Mouse (Mus musculus) liver, embryonic 15.5 days (tissue): ENCODE data around the gene Sh3bp5. TPM values are rescaled to one million over a fixed set of nuclear protein-coding genes. Genes with fewer than 3 reads are reported as not detected.

Source experiments
- ATAC-seq: fragments of 200-750 bp; cut with Nextera tagmentation; 2 replicates; pipeline ENCODE4 v1.8.0; 2017; ENCODE audit warnings: moderate number of reproducible peaks, mild to moderate bottlenecking, moderate library complexity; ENCODE audit not compliant: insufficient read depth
- H3K27ac ChIP-seq: fragments of 300-500 bp; sonication (generic); replicated peaks from 2 replicates; pipeline ENCODE4 v1.5.1; 2015; ENCODE audit warnings: mild to moderate bottlenecking, inconsistent platforms
- H3K27me3 ChIP-seq: fragments of 300-500 bp; sonication (generic); 2 replicates; pipeline ENCODE4 v1.6.1; 2015; ENCODE audit warnings: mild to moderate bottlenecking, inconsistent platforms
- H3K36me3 ChIP-seq: fragments of 300-500 bp; sonication (generic); replicated peaks from 2 replicates; pipeline ENCODE4 v1.6.1; 2015; ENCODE audit warnings: moderate library complexity, mild to moderate bottlenecking, inconsistent platforms
- H3K4me1 ChIP-seq: fragments of 300-500 bp; sonication (generic); replicated peaks from 2 replicates; pipeline ENCODE4 v1.6.1; 2015; ENCODE audit warnings: inconsistent platforms
- H3K4me2 ChIP-seq: fragments of 300-500 bp; sonication (generic); 2 replicates; pipeline ENCODE4 v1.6.1; 2015; ENCODE audit warnings: moderate library complexity, mild to moderate bottlenecking, inconsistent platforms
- H3K4me3 ChIP-seq: fragments of 300-500 bp; sonication (generic); replicated peaks from 2 replicates; pipeline ENCODE4 v1.5.1; 2015; ENCODE audit warnings: mild to moderate bottlenecking, inconsistent platforms
- H3K9ac ChIP-seq: fragments of 300-500 bp; sonication (generic); 2 replicates; pipeline ENCODE4 v1.6.1; 2015; ENCODE audit warnings: moderate library complexity, mild to moderate bottlenecking, inconsistent platforms
- H3K9me3 ChIP-seq: fragments of 300-500 bp; sonication (generic); replicated peaks from 2 replicates; pipeline ENCODE4 v1.6.1; 2016; ENCODE audit warnings: inconsistent platforms
- WGBS: fragments of 180-500 bp; shearing (Covaris S2); methylation state at CpG from one replicate; pipeline ENCODE4 v1.1.7; 2015; ENCODE audit warnings: mixed read lengths; ENCODE audit not compliant: insufficient replicate concordance; 5-methylcytosine and 5-hydroxymethylcytosine counted together
- polyA plus RNA-seq: library from polyadenylated mRNA; unstranded; fragments of >200 nt; fragmentation: Nextera tagmentation; extraction: Ambion mirVana; gene quantifications from 2 replicates; pipeline ENCODE4 v1.2.1, GENCODE M21; 2015

Sh3bp5 gene
- polyA plus RNA-seq, 1 experiment from 2014 or later, result 16.9 TPM

GRCm38 (mm10) chr14:31432424-31432823 lies 3.5 kb downstream of the Sh3bp5 start:
- H3K4me1 ChIP-seq, result peaks cover 66% of the 10 kb centered on the region
- H3K9me3 ChIP-seq, result no peaks in the 10 kb centered on the region
- H3K4me2 ChIP-seq, result peak overlapping the region; percentile 77
- H3K4me3 ChIP-seq, result peak overlapping the region; percentile 29
- peak overlapping the region; percentile 65 for H3K27ac ChIP-seq
- H3K9ac ChIP-seq, result no peak overlapping the region
- H3K36me3 ChIP-seq, result no peaks in the 10 kb centered on the region; the same call in 1 of the 2 replicates
- no peak for ATAC-seq
- peaks cover 45% of the 10 kb centered on the region for H3K27me3 ChIP-seq
- WGBS, result 13% methylated on average over 4 of the region's 4 CpGs

DNA sequence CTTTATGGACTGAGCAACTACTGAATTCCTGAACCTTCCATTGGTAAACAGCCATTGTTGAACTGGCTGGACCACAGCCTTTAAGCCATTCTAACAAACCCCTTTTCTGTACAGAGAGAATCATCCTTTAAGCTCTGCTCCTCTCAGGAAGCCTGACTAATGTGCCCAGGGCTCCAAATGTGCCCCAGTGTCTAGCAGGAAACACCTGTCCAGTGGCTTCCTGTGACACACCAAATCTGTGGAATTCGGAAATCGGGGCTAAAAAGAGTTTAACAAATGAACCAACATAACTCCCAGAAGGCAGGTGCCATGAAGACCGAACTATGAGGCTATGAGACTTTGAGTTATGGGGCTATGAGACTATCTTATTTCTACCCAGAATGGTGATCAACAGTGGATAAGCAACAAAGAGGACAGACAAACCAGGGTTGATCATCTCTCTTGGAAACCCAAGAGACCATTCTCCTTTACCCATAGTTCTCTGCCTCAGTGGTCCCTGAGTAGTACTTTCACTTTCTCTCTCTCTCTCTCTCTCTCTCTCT lies 4.0 kb downstream of the Sh3bp5 start:
- Histone ChIP-seq H3K4me2 (peak overlapping the region; percentile 77), H3K9ac (no peak overlapping the region), H3K9me3 (no peaks in the 10 kb centered on the region), H3K36me3 (peaks cover 2% of the 10 kb centered on the region), H3K27me3 (peaks cover 39% of the 10 kb centered on the region), H3K4me3 (peak overlapping the region; percentile 29), H3K4me1 (peaks cover 61% of the 10 kb centered on the region), H3K27ac (0 out of 2 replicates have a peak overlapping the region, but pooled peaks have one; percentile 65)
- no peak for ATAC-seq
- 11% methylated on average over 3 of the region's 3 CpGs for WGBS

DNA sequence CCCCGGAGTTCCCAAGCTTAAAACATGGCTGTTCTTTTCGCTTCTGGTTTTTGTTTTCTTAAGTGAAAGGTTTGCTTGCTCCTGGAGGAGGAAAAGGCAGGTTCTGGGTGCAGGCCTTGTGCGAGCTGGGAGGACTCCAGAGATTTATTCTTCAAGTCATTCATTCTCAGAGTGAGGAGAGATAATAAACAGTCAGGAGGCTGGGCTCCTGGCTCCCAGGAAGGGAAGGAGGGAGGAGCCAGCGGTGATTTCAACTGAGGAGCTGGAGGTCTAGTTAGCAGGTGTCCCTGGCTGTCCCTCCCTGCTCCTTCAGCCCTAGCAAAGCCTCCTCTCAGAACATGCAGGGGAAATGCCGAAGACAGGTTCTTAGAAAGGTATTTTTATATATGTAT lies 6.9 kb downstream of the Sh3bp5 start:
- Histone ChIP-seq H3K4me1 (peaks cover 45% of the 10 kb centered on the region), H3K27ac (peak overlapping the region; percentile 48), H3K4me2 (no peak overlapping the region), H3K9ac (no peak overlapping the region), H3K27me3 (peaks cover 10% of the 10 kb centered on the region; the same call in 1 of the 2 replicates), H3K4me3 (no peak overlapping the region), H3K36me3 (peaks cover 18% of the 10 kb centered on the region), H3K9me3 (no peaks in the 10 kb centered on the region)
- ATAC-seq, result no peak
- WGBS, result 57% methylated on average over 5 of the region's 5 CpGs

- no peaks in the 10 kb centered on the region for H3K9me3 ChIP-seq
- WGBS, result 57% methylated on average over 15 of the region's 15 CpGs
- peaks cover 18% of the 10 kb centered on the region for H3K36me3 ChIP-seq
- H3K4me2 ChIP-seq, result no peak overlapping the region
- H3K27me3 ChIP-seq, result 0 out of 2 replicates have a peak, but pooled peaks cover 5% of the 10 kb centered on the region
- H3K27ac ChIP-seq, result peak overlapping the region; percentile 48
- H3K9ac ChIP-seq, result no peak overlapping the region
- peaks cover 48% of the 10 kb centered on the region for H3K4me1 ChIP-seq
- no peak overlapping the region for H3K4me3 ChIP-seq
- ATAC-seq, result peak; percentile 66
Observed at GRCm38 (mm10) chr14:31428211-31429003, 7.5 kb downstream of the Sh3bp5 start.

GRCm38 (mm10) chr14:31422961-31423791 lies 12.7 kb downstream of the Sh3bp5 start:
- H3K4me1 ChIP-seq, result peaks cover 55% of the 10 kb centered on the region
- H3K27ac ChIP-seq, result peak overlapping the region; percentile 76
- H3K27me3 ChIP-seq, result no peaks in the 10 kb centered on the region
- no peak overlapping the region for H3K4me3 ChIP-seq
- WGBS, result 36% methylated on average over 11 of the region's 11 CpGs
- peaks cover 21% of the 10 kb centered on the region for H3K36me3 ChIP-seq
- ATAC-seq, result peak; percentile 26
- no peak overlapping the region for H3K4me2 ChIP-seq
- no peak overlapping the region for H3K9ac ChIP-seq
- H3K9me3 ChIP-seq, result no peaks in the 10 kb centered on the region

GRCm38 (mm10) chr14:31422395-31422794 lies 13.5 kb downstream of the Sh3bp5 start:
- Histone ChIP-seq H3K9me3 (no peaks in the 10 kb centered on the region), H3K4me3 (no peak overlapping the region)

DNA sequence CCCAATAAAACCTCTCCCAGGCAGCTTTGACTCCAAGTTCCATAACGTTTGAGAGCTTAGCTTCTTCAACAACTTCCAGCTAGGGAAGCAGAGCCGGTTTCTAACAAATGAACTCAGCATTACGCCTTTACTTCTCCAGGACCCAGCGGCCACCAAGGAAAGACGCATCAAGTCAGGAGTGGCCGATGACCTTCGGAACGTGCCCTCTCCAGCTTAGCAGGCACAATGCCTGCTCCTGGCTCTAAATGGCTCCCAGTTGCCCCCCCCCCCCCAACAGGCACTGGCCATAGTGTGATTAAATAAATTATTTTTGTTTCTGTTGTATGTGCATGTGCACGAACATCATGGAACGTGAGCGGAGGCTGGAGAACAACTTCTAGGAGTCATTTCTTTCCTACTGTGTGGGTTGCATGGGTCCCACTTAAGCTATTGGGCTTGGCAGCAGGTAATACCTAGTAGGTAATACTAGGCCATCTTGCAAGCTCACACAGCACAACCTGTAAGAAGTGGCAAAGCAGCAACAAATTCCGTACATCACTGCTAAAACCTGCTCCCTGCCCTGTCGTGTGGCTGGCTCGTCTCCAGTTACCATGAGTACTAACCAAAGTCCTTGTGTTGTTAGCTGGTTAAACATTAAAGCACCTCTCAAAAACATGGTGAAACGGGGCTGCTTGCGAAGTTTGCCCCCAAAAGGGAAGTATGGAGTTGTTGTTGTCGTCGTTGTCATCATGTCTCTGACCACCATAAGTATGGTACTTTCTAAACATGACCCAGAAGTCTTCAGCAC lies 14.2 kb downstream of the Sh3bp5 start:
- peak; percentile 28; the same call in 1 of the 2 replicates for ATAC-seq
- H3K27ac ChIP-seq, result peak overlapping the region; percentile 76
- 0 out of 2 replicates have a peak overlapping the region, but pooled peaks have one; percentile 0 for H3K4me2 ChIP-seq
- 67% methylated on average over 18 of the region's 18 CpGs for WGBS
- no peaks in the 10 kb centered on the region for H3K9me3 ChIP-seq
- H3K36me3 ChIP-seq, result peaks cover 17% of the 10 kb centered on the region
- peaks cover 66% of the 10 kb centered on the region for H3K4me1 ChIP-seq
- H3K9ac ChIP-seq, result no peak overlapping the region
- no peaks in the 10 kb centered on the region for H3K27me3 ChIP-seq
- no peak overlapping the region for H3K4me3 ChIP-seq

More at GRCm38 (mm10) chr14:31422395-31422794, 13.5 kb downstream of the Sh3bp5 start:
- Histone ChIP-seq H3K36me3 (peaks cover 21% of the 10 kb centered on the region), H3K4me1 (peaks cover 61% of the 10 kb centered on the region), H3K27me3 (no peaks in the 10 kb centered on the region), H3K27ac (peak overlapping the region; percentile 76), H3K4me2 (no peak overlapping the region), H3K9ac (no peak overlapping the region)
- no peak for ATAC-seq
- WGBS, result 66% methylated on average over 5 of the region's 5 CpGs

- Histone ChIP-seq H3K9ac (no peak overlapping the region), H3K9me3 (no peaks in the 10 kb centered on the region), H3K4me2 (no peak overlapping the region), H3K27me3 (no peaks in the 10 kb centered on the region), H3K4me1 (peaks cover 73% of the 10 kb centered on the region), H3K27ac (peak overlapping the region; percentile 29; the same call in 1 of the 2 replicates), H3K36me3 (peaks cover 10% of the 10 kb centered on the region), H3K4me3 (no peak overlapping the region)
- ATAC-seq, result no peak
- WGBS, result 69% methylated on average over 7 of the region's 7 CpGs
Observed at GRCm38 (mm10) chr14:31420985-31421384, 14.9 kb downstream of the Sh3bp5 start.

DNA sequence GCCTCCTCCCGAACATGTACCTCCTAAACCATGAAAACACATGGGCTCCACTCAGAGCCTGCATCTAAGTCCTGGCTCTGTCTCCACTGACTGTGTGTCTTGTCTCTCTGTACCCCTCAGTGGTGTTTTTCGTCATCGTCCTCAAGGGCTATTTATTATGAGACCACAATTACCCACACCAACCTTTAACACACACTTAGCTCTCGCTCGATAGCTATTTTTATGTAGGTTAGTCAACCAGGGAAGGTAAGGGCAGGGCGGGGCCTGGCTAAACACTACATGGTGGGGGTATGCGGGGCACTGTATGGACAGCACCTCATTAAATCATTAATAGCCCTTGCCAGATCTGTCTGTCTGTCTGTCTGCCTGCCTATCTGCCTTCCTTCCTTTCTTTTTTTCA lies 15.3 kb downstream of the Sh3bp5 start:
- Histone ChIP-seq H3K36me3 (peaks cover 6% of the 10 kb centered on the region), H3K4me1 (peaks cover 77% of the 10 kb centered on the region), H3K9ac (no peak overlapping the region), H3K9me3 (no peaks in the 10 kb centered on the region), H3K27me3 (no peaks in the 10 kb centered on the region), H3K4me3 (no peak overlapping the region), H3K27ac (peak overlapping the region; percentile 29; the same call in 1 of the 2 replicates), H3K4me2 (no peak overlapping the region)
- 61% methylated on average over 7 of the region's 7 CpGs for WGBS
- no peak for ATAC-seq

DNA sequence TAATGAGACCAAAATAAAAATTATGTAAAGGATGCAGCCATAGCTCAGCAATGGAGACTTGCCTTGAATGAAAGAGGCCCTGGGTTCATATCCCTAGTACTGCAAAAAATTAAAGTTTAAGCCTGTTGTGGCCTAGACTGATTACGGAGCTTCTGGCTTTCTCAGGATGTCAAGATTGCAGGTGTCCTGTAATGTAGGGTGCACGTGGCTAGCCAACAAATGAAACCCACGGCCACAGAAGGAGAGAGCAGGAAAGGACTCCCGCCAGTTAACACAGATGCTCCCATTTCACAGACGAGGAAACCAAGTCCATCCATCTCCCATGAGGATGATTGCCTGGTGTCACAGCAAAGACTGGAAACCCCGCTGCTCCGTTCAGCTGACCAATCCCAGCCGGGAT lies 15.7 kb downstream of the Sh3bp5 start:
- Histone ChIP-seq H3K4me2 (no peak overlapping the region), H3K4me3 (no peak overlapping the region), H3K9ac (no peak overlapping the region), H3K36me3 (peaks cover 3% of the 10 kb centered on the region; the same call in 1 of the 2 replicates), H3K4me1 (peaks cover 81% of the 10 kb centered on the region), H3K9me3 (no peaks in the 10 kb centered on the region), H3K27me3 (no peaks in the 10 kb centered on the region), H3K27ac (no peak overlapping the region)
- ATAC-seq, result no peak
- WGBS, result 67% methylated on average over 8 of the region's 8 CpGs
